Mouse (Mus musculus): ENCODE measurements around the gene Hoxa7. TPM values are rescaled to one million over a fixed set of nuclear protein-coding genes. Genes with fewer than 3 reads are reported as not detected.

Hoxa7 gene
- polyA plus RNA-seq, 1 experiment, result 2.5 TPM

DNA sequence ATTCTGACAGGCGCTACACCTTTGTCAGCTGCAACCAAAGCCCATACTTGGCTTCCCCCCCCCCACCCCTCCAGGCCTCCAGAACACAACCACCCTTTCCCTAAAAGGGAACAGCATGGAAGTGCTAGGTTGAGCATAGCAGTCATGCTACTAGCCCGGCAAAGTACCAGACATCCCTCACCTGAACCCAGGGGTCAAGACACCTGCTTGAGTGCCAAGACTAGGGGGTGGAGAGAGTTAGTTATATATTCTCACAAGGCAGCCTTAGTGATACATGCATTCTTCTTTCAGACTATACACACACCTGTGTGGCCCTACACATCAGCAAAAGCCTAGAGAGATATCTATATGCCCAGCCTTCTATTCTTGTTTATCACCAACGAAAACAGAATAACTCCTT lies 35.8 kb downstream of the Hoxa7 start:
- no peak overlapping the region for H3K4me3 ChIP-seq (ENCODE audit: low read depth, low read length)
- H3K27ac ChIP-seq (ENCODE audit: insufficient read depth, low read depth, low read length), result no peak overlapping the region
- H3K36me3 ChIP-seq (ENCODE audit: control insufficient read depth, insufficient read depth, low read length), result no peaks in the 10 kb centered on the region
- WGBS, result 61% methylated on average over 3 of the region's 3 CpGs
- no peak for TF ChIP-seq POLR2A (IDR thresholded peaks at IDR 0.05; ENCODE audit: low read depth, low read length)
- no peak for TF ChIP-seq CTCF (IDR thresholded peaks at IDR 0.05; ENCODE audit: extremely low read depth, insufficient read length, insufficient replicate concordance, low read depth, low read length)
- peaks cover 25% of the 10 kb centered on the region for H3K27me3 ChIP-seq (ENCODE audit: control insufficient read depth, insufficient read depth, low read length)
- H3K4me1 ChIP-seq (ENCODE audit: control insufficient read depth, insufficient read depth, insufficient read length, low read length), result peaks cover 12% of the 10 kb centered on the region

DNA sequence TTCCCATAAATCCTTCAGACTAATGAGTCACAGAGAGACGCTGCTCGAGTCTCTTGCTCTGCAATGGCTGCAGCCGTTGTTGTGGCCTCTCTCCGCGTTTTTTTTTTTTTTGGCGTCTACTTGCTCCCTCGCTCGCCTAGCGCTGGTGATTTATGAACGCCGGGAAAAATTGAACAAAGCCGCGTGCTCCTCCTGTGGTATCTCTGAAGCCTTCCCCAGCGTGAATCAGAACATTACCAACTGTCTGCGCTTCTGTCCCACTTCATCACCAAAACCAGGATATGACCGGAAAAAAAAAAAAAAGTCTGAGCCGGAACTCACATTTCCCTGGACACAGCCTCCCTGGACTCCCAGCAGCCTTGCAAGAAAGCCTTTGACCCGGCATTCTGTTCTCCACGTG lies 36.4 kb downstream of the Hoxa7 start:
- Histone ChIP-seq H3K36me3 (ENCODE audit: control insufficient read depth, insufficient read depth, low read length) (no peaks in the 10 kb centered on the region), H3K27ac (ENCODE audit: insufficient read depth, low read depth, low read length) (no peak overlapping the region), H3K4me1 (ENCODE audit: control insufficient read depth, insufficient read depth, insufficient read length, low read length) (peaks cover 12% of the 10 kb centered on the region), H3K4me3 (ENCODE audit: low read depth, low read length) (peak overlapping the region; percentile 2; the same call in 1 of the 2 replicates), H3K27me3 (ENCODE audit: control insufficient read depth, insufficient read depth, low read length) (peaks cover 24% of the 10 kb centered on the region)
- TF ChIP-seq CTCF (IDR thresholded peaks at IDR 0.05; ENCODE audit: extremely low read depth, insufficient read length, insufficient replicate concordance, low read depth, low read length) (no peak), POLR2A (IDR thresholded peaks at IDR 0.05; ENCODE audit: low read depth, low read length) (no peak; the same call in 1 of the 2 replicates)
- WGBS, result 22% methylated on average over 19 of the region's 19 CpGs

DNA sequence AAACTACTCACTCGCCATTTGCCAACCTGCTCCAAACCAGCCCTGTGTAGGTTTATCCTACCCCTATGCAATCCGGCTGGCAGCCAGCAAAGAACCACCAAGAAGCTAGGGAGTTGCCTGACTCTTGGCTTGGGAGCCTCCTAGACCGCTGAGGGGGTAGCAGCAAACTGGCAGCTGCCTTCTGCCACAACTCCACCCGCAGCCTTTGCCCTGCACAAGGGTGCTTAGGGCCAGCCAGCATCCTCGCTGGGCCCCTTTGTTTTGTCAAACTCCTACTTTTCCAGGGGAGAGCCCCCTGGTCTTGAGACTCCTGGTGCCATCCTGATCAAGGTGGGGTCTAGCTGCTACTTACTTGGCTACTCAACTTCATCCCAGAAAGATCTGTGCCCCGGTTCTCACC lies 37.0 kb downstream of the Hoxa7 start:
- Histone ChIP-seq H3K4me1 (ENCODE audit: control insufficient read depth, insufficient read depth, insufficient read length, low read length) (peaks cover 12% of the 10 kb centered on the region), H3K36me3 (ENCODE audit: control insufficient read depth, insufficient read depth, low read length) (no peaks in the 10 kb centered on the region), H3K27me3 (ENCODE audit: control insufficient read depth, insufficient read depth, low read length) (peaks cover 24% of the 10 kb centered on the region), H3K27ac (ENCODE audit: insufficient read depth, low read depth, low read length) (no peak overlapping the region), H3K4me3 (ENCODE audit: low read depth, low read length) (no peak overlapping the region)
- TF ChIP-seq CTCF (IDR thresholded peaks at IDR 0.05; ENCODE audit: extremely low read depth, insufficient read length, insufficient replicate concordance, low read depth, low read length) (no peak), POLR2A (IDR thresholded peaks at IDR 0.05; ENCODE audit: low read depth, low read length) (no peak)
- WGBS, result 38% methylated on average over 6 of the region's 6 CpGs

- no peaks in the 10 kb centered on the region for H3K36me3 ChIP-seq (ENCODE audit: control insufficient read depth, insufficient read depth, low read length)
- peaks cover 12% of the 10 kb centered on the region for H3K4me1 ChIP-seq (ENCODE audit: control insufficient read depth, insufficient read depth, insufficient read length, low read length)
- peak overlapping the region; percentile 3; the same call in 1 of the 2 replicates for H3K27ac ChIP-seq (ENCODE audit: insufficient read depth, low read depth, low read length)
- peaks cover 29% of the 10 kb centered on the region for H3K27me3 ChIP-seq (ENCODE audit: control insufficient read depth, insufficient read depth, low read length)
- 15% methylated on average over 10 of the region's 10 CpGs for WGBS
- H3K4me3 ChIP-seq (ENCODE audit: low read depth, low read length), result no peak overlapping the region
- TF ChIP-seq POLR2A (IDR thresholded peaks at IDR 0.05; ENCODE audit: low read depth, low read length) (no peak), CTCF (IDR thresholded peaks at IDR 0.05; ENCODE audit: extremely low read depth, insufficient read length, insufficient replicate concordance, low read depth, low read length) (no peak)
Measured at GRCm38 (mm10) chr6:52183311-52184080, 38.2 kb downstream of the Hoxa7 start.

GRCm38 (mm10) chr6:52182793-52183192 lies 38.9 kb downstream of the Hoxa7 start:
- Histone ChIP-seq H3K27ac (ENCODE audit: insufficient read depth, low read depth, low read length) (no peak overlapping the region), H3K36me3 (ENCODE audit: control insufficient read depth, insufficient read depth, low read length) (no peaks in the 10 kb centered on the region), H3K4me3 (ENCODE audit: low read depth, low read length) (no peak overlapping the region), H3K4me1 (ENCODE audit: control insufficient read depth, insufficient read depth, insufficient read length, low read length) (peaks cover 12% of the 10 kb centered on the region), H3K27me3 (ENCODE audit: control insufficient read depth, insufficient read depth, low read length) (peaks cover 29% of the 10 kb centered on the region)
- no peak for TF ChIP-seq CTCF (IDR thresholded peaks at IDR 0.05; ENCODE audit: extremely low read depth, insufficient read length, insufficient replicate concordance, low read depth, low read length)
- no peak for TF ChIP-seq POLR2A (IDR thresholded peaks at IDR 0.05; ENCODE audit: low read depth, low read length)
- WGBS, result 29% methylated on average over 1 of the region's 1 CpGs

GRCm38 (mm10) chr6:52182030-52182429 lies 39.6 kb downstream of the Hoxa7 start:
- WGBS, result 36% methylated on average over 2 of the region's 2 CpGs
- no peaks in the 10 kb centered on the region for H3K36me3 ChIP-seq (ENCODE audit: control insufficient read depth, insufficient read depth, low read length)
- H3K27ac ChIP-seq (ENCODE audit: insufficient read depth, low read depth, low read length), result no peak overlapping the region
- H3K4me1 ChIP-seq (ENCODE audit: control insufficient read depth, insufficient read depth, insufficient read length, low read length), result peaks cover 12% of the 10 kb centered on the region
- peaks cover 32% of the 10 kb centered on the region for H3K27me3 ChIP-seq (ENCODE audit: control insufficient read depth, insufficient read depth, low read length)
- H3K4me3 ChIP-seq (ENCODE audit: low read depth, low read length), result no peak overlapping the region
- TF ChIP-seq CTCF (IDR thresholded peaks at IDR 0.05; ENCODE audit: extremely low read depth, insufficient read length, insufficient replicate concordance, low read depth, low read length) (no peak), POLR2A (IDR thresholded peaks at IDR 0.05; ENCODE audit: low read depth, low read length) (no peak)

DNA sequence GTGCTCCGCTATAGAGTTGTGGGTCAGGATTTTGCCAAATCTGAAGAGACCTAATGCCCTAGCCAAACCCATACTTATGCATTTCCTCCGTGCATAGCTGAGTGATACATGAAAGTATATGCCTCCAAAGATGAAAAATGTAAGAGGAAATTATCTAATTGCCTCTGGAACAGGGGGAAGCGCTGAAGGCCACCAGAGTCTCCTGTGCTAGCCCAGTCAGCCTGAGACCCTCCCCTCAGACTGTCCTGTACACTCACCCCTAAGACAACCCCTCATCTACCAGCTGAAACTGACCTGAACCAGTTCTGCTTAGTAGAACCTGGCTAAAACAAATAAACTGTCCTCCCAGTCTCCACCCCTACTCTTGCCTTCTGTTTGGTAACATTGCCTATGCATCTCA lies 40.9 kb downstream of the Hoxa7 start:
- Histone ChIP-seq H3K4me3 (ENCODE audit: low read depth, low read length) (no peak overlapping the region), H3K27ac (ENCODE audit: insufficient read depth, low read depth, low read length) (peak overlapping the region; percentile 46), H3K36me3 (ENCODE audit: control insufficient read depth, insufficient read depth, low read length) (no peaks in the 10 kb centered on the region), H3K4me1 (ENCODE audit: control insufficient read depth, insufficient read depth, insufficient read length, low read length) (peaks cover 12% of the 10 kb centered on the region), H3K27me3 (ENCODE audit: control insufficient read depth, insufficient read depth, low read length) (peaks cover 28% of the 10 kb centered on the region)
- 79% methylated on average over 3 of the region's 3 CpGs for WGBS
- TF ChIP-seq POLR2A (IDR thresholded peaks at IDR 0.05; ENCODE audit: low read depth, low read length), result no peak
- no peak for TF ChIP-seq CTCF (IDR thresholded peaks at IDR 0.05; ENCODE audit: extremely low read depth, insufficient read length, insufficient replicate concordance, low read depth, low read length)

Data from small intestine, adult 2 months (tissue).